Mouse (Mus musculus) right cerebral cortex, adult 2 months (tissue): Measurements from ENCODE around the gene Rps15.
A peak's percentile ranks its signal among the peaks of the same experiment; 100 is the strongest.

ENCODE experiments used
- DNase-seq, 2 experiments: peaks; one replicate each; pipeline ENCODE4 v3.0.0; 2021 to 2022; ENCODE audit warnings: low spot score in 2 of 2

Rps15 gene

GRCm38 (mm10) chr10:80260642-80261584 lies 31.3 kb upstream of the Rps15 start, which contains the start of the genes Gamt and Dazap1:
Gamt (minus strand) TSS chr10:80261012.
Dazap1 (plus strand) TSS chr10:80261486.
- DNase-seq: peak; percentile 86 to 88

- DNase-seq: peak; percentile 80 to 92
Measured at GRCm38 (mm10) chr10:80261585-80261968, 30.7 kb upstream of the Rps15 start.

- no peak for DNase-seq
Measured at GRCm38 (mm10) chr10:80262169-80262568, 30.1 kb upstream of the Rps15 start.

- DNase-seq: no peak
Measured at GRCm38 (mm10) chr10:80262776-80263365, 29.4 kb upstream of the Rps15 start.

GRCm38 (mm10) chr10:80264341-80265148 lies 27.7 kb upstream of the Rps15 start:
- peak; percentile 98 to 99 for DNase-seq

GRCm38 (mm10) chr10:80265149-80265486 lies 27.1 kb upstream of the Rps15 start:
- no peak for DNase-seq

GRCm38 (mm10) chr10:80270099-80270498 lies 22.2 kb upstream of the Rps15 start:
- DNase-seq: no peak

GRCm38 (mm10) chr10:80270734-80271181 lies 21.5 kb upstream of the Rps15 start:
- no peak for DNase-seq

GRCm38 (mm10) chr10:80271186-80271843 lies 20.9 kb upstream of the Rps15 start:
- no peak for DNase-seq

GRCm38 (mm10) chr10:80271870-80272585 lies 20.2 kb upstream of the Rps15 start:
- DNase-seq: no peak

GRCm38 (mm10) chr10:80273847-80274246 lies 18.4 kb upstream of the Rps15 start:
- no peak for DNase-seq

- no peak for DNase-seq
Measured at GRCm38 (mm10) chr10:80276238-80276637, 16.0 kb upstream of the Rps15 start.

GRCm38 (mm10) chr10:80278390-80278789 lies 13.9 kb upstream of the Rps15 start:
- no peak for DNase-seq

GRCm38 (mm10) chr10:80279273-80279672 lies 13.0 kb upstream of the Rps15 start:
- no peak for DNase-seq

- no peak for DNase-seq
Measured at GRCm38 (mm10) chr10:80281304-80281703, 10.9 kb upstream of the Rps15 start.

- no peak for DNase-seq
Measured at GRCm38 (mm10) chr10:80281921-80282371, 10.3 kb upstream of the Rps15 start.

- no peak for DNase-seq
Measured at GRCm38 (mm10) chr10:80282481-80283441, 9.5 kb upstream of the Rps15 start.

GRCm38 (mm10) chr10:80285222-80286070 lies 6.8 kb upstream of the Rps15 start:
- no peak for DNase-seq

- DNase-seq: no peak
Measured at GRCm38 (mm10) chr10:80288097-80288496, 4.2 kb upstream of the Rps15 start.
